ENCODE assay signal across 14 mouse cellular contexts in the genomic region with DNA sequence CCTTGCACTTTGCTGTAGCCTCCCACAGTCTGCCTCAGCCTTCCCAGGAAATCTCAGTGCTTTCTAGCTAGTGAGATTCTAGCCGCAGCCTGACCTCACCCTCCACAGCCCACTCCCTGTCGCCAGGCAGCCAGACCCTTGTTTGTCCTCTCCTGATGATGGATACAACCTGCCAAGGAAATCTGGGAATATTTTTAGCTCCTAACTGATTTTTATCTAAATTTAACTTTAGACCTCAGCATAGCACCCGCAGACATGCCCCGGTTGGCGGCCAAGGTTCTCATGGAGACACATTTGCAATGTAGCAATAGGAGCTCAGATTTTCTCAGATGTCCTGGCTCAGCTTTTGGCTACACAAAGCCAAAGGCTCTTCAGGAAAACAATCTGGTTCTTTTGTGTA.
DNase-seq lines count a peak whose midpoint lies in the region; ATAC-seq and TF ChIP-seq lines count a peak whose summit lies in the region.
"Had no signal": no experiment of that assay in that cellular context is flagged by ENCODE, and none has a peak within 500 bp of the region (broad histone marks: within the 10 kb centered on the region; RNA-seq: fewer than 3 reads in every experiment).

No protein-coding gene starts in this region.

- peak; percentile 25 for ATAC-seq in lung, postnatal 0 days
- ATAC-seq in heart, embryonic 16.5 days (replicated peaks; ENCODE audit: extremely low read depth, insufficient read depth, low FRiP score) = peak; percentile 52
- ATAC-seq: activated CD4-positive, CD25-positive, alpha-beta regulatory T cell, adult 4 months; forebrain, embryonic 13.5 days; midbrain, embryonic 15.5 days had no signal

- H3K9ac ChIP-seq in lung, postnatal 0 days (replicated peaks; ENCODE audit: low read depth) = no peak overlapping the region
- no peak overlapping the region for H3K9ac ChIP-seq in heart, embryonic 16.5 days (ENCODE audit: low read length)
- H3K9ac ChIP-seq: forebrain, embryonic 13.5 days; lung, embryonic 15.5 days; midbrain, embryonic 15.5 days; neural tube, embryonic 13.5 days had no signal

- no peaks in the 10 kb centered on the region for H3K27me3 ChIP-seq in lung, postnatal 0 days (replicated peaks; ENCODE audit: insufficient read depth, low read length)
- H3K27me3 ChIP-seq in heart, embryonic 16.5 days (ENCODE audit: control insufficient read depth, insufficient read depth, low read length) = no peaks in the 10 kb centered on the region
- H3K27me3 ChIP-seq: midbrain, embryonic 15.5 days; neural tube, embryonic 13.5 days had no signal

- TF ChIP-seq EP300 in lung, postnatal 0 days (IDR thresholded peaks at IDR 0.05) = no peak

- no peak for TF ChIP-seq CTCF in lung, postnatal 0 days (IDR thresholded peaks at IDR 0.05)

- no peaks in the 10 kb centered on the region for H3K36me3 ChIP-seq in lung, postnatal 0 days (ENCODE audit: insufficient read depth, low read length)
- no peaks in the 10 kb centered on the region for H3K36me3 ChIP-seq in heart, embryonic 16.5 days (ENCODE audit: control insufficient read depth, insufficient read depth)
- H3K36me3 ChIP-seq: lung, embryonic 15.5 days; midbrain, embryonic 15.5 days; neural tube, embryonic 13.5 days had no signal

- no peak overlapping the region for H3K4me2 ChIP-seq in lung, postnatal 0 days (replicated peaks; ENCODE audit: low read depth, low read length)
- H3K4me2 ChIP-seq in heart, embryonic 16.5 days (ENCODE audit: low read depth, low read length) = no peak overlapping the region
- H3K4me2 ChIP-seq: forebrain, embryonic 13.5 days; lung, embryonic 15.5 days; midbrain, embryonic 15.5 days; neural tube, embryonic 13.5 days had no signal

- no peaks in the 10 kb centered on the region for H3K4me1 ChIP-seq in lung, postnatal 0 days (ENCODE audit: insufficient read depth, low read depth, low read length)
- H3K4me1 ChIP-seq in heart, embryonic 16.5 days (ENCODE audit: control insufficient read depth, insufficient read depth, low read length) = peaks cover 12% of the 10 kb centered on the region

- H3K9me3 ChIP-seq in lung, postnatal 0 days (ENCODE audit: low read length) = no peaks in the 10 kb centered on the region
- no peaks in the 10 kb centered on the region for H3K9me3 ChIP-seq in heart, embryonic 16.5 days (replicated peaks; ENCODE audit: control insufficient read depth, low read length)
- H3K9me3 ChIP-seq: forebrain, embryonic 13.5 days; lung, embryonic 15.5 days; midbrain, embryonic 15.5 days; neural tube, embryonic 13.5 days had no signal

- H3K27ac ChIP-seq in lung, postnatal 0 days (ENCODE audit: low read length) = no peak overlapping the region
- peak overlapping the region; percentile 22 for H3K27ac ChIP-seq in heart, embryonic 16.5 days (ENCODE audit: low read length)
- H3K27ac ChIP-seq: forebrain, embryonic 13.5 days; lung, embryonic 15.5 days; midbrain, embryonic 15.5 days; neural tube, embryonic 13.5 days had no signal

- no peak overlapping the region for H3K4me3 ChIP-seq in lung, postnatal 0 days (ENCODE audit: low read depth, low read length)
- H3K4me3 ChIP-seq in heart, embryonic 16.5 days (ENCODE audit: low read length) = no peak overlapping the region
- H3K4me3 ChIP-seq: forebrain, embryonic 13.5 days; lung, embryonic 15.5 days; midbrain, embryonic 15.5 days; neural tube, embryonic 13.5 days had no signal

- peak; percentile 61 to 71 for DNase-seq in cerebellum, postnatal 14 days
- no peak for DNase-seq in cerebellum, adult 11 months
- peak; percentile 38 for DNase-seq in lung, postnatal 0 days (ENCODE audit: low spot score)
- DNase-seq in lung, postnatal 36 days = no peak
- peak; percentile 27 to 61 for DNase-seq in kidney, postnatal 4 days
- DNase-seq in right cerebral cortex, postnatal 36 days (ENCODE audit: low spot score in 2 of 2) = no peak
- DNase-seq in spleen, postnatal 10 days (ENCODE audit: low spot score in 2 of 2) = no peak
- DNase-seq: right cerebral cortex, postnatal 14 days had no signal

- WGBS in lung, postnatal 0 days = 44% methylated on average over 5 of the region's 5 CpGs
- 25% methylated on average over 5 of the region's 5 CpGs for WGBS in heart, embryonic 16.5 days

Comparison
In these comparisons a context has a peak if more than half of its experiments do, and no peak if none do; other contexts are left out.
1. DNase-seq: peak in cerebellum, postnatal 14 days (2 of 2), lung, postnatal 0 days (single experiment) and kidney, postnatal 4 days (2 of 2); none in cerebellum, adult 11 months (single experiment), lung, postnatal 36 days (single experiment), right cerebral cortex, postnatal 36 days (0 of 2) and spleen, postnatal 10 days (0 of 2).